Mouse (Mus musculus): ENCODE results near the gene Tuba1a. TPM values are rescaled to one million over a fixed set of nuclear protein-coding genes. Genes with fewer than 3 reads are reported as not detected.
A peak's percentile ranks its signal among the peaks of the same experiment; 100 is the strongest.
"Not testable (repeated sequence)": the region's sequence is repeated elsewhere in the genome, so short reads cannot be mapped to it uniquely, and the experiment has no call there.

The Tuba1a gene
- total RNA-seq, 2 experiments from 2014 or later, result 17.1 to 43.2 TPM

- DNase-seq, result no peak
- intact Hi-C loops (cut with DNase I), result no loop called here
- H3K4me3 ChIP-seq, result peak overlapping the region; percentile 52
- TF ChIP-seq CTCF (IDR thresholded peaks at IDR 0.05), result no peak
- peak overlapping the region; percentile 48 for H3K27ac ChIP-seq
Observed at GRCm38 (mm10) chr15:98968701-98969371, 15.3 kb upstream of the Tuba1a start.

GRCm38 (mm10) chr15:98959531-98959930 is 6.0 kb upstream of the Tuba1a start:
- intact Hi-C loops (cut with DNase I), result no loop called here
- no peak overlapping the region for H3K4me3 ChIP-seq
- TF ChIP-seq CTCF (IDR thresholded peaks at IDR 0.05), result no peak
- DNase-seq, result no peak
- H3K27ac ChIP-seq, result no peak overlapping the region

GRCm38 (mm10) chr15:98958901-98959420 is 5.5 kb upstream of the Tuba1a start:
- intact Hi-C loops (cut with DNase I), result no loop called here
- TF ChIP-seq CTCF (IDR thresholded peaks at IDR 0.05), result no peak
- no peak overlapping the region for H3K4me3 ChIP-seq
- no peak overlapping the region for H3K27ac ChIP-seq
- DNase-seq, result no peak

GRCm38 (mm10) chr15:98957475-98957874 is 4.0 kb upstream of the Tuba1a start:
- intact Hi-C loops (cut with DNase I), result no loop called here
- no peak for TF ChIP-seq CTCF (IDR thresholded peaks at IDR 0.05)
- no peak for DNase-seq
- Histone ChIP-seq H3K4me3 (no peak overlapping the region), H3K27ac (no peak overlapping the region)

- no peak for DNase-seq
- Histone ChIP-seq H3K4me3 (no peak overlapping the region), H3K27ac (no peak overlapping the region)
- TF ChIP-seq CTCF (IDR thresholded peaks at IDR 0.05), result no peak
- intact Hi-C loops (cut with DNase I), result no loop called here
Observed at GRCm38 (mm10) chr15:98956000-98956399, 2.5 kb upstream of the Tuba1a start.

- no peak for TF ChIP-seq CTCF (IDR thresholded peaks at IDR 0.05)
- intact Hi-C loops (cut with DNase I), result no loop called here
- no peak for DNase-seq
- H3K27ac ChIP-seq, result peak overlapping the region; percentile 96; the same call in 1 of the 2 replicates
- H3K4me3 ChIP-seq, result no peak overlapping the region
Observed at GRCm38 (mm10) chr15:98955324-98955723, 1.8 kb upstream of the Tuba1a start.

GRCm38 (mm10) chr15:98954425-98955253 is 1.1 kb upstream of the Tuba1a start:
- Histone ChIP-seq H3K27ac (peak overlapping the region; percentile 96), H3K4me3 (peak overlapping the region; percentile 91)
- no peak for TF ChIP-seq CTCF (IDR thresholded peaks at IDR 0.05)
- no peak for DNase-seq
- intact Hi-C loops (cut with DNase I), result no loop called here

- Histone ChIP-seq H3K27ac (peak overlapping the region; percentile 96), H3K4me3 (peak overlapping the region; percentile 91)
- DNase-seq, result peak; percentile 77
- intact Hi-C loops (cut with DNase I), result loop anchor here (1.0 kb wide), 1 partner anchor 40 kb away; no protein-coding TSS in a partner anchor
- peak; percentile 58 for TF ChIP-seq CTCF (IDR thresholded peaks at IDR 0.05)
Observed at GRCm38 (mm10) chr15:98952751-98953400, 627 bp downstream of the Tuba1a start.

GRCm38 (mm10) chr15:98952063-98952455 is 1.4 kb downstream of the Tuba1a start:
- intact Hi-C loops (cut with DNase I), result no loop called here

GRCm38 (mm10) chr15:98951122-98952062 is 2.1 kb downstream of the Tuba1a start:
- Histone ChIP-seq H3K27ac (peak overlapping the region; percentile 96), H3K4me3 (peak overlapping the region; percentile 91)
- intact Hi-C loops (cut with DNase I); DNase-seq: not testable (repeated sequence)

More at GRCm38 (mm10) chr15:98952063-98952455, 1.4 kb downstream of the Tuba1a start:
- Histone ChIP-seq H3K4me3 (peak overlapping the region; percentile 91), H3K27ac (peak overlapping the region; percentile 96)
- no peak for DNase-seq
- no peak for TF ChIP-seq CTCF (IDR thresholded peaks at IDR 0.05)

- DNase-seq, result no peak
- intact Hi-C loops (cut with DNase I), result no loop called here
- no peak overlapping the region for H3K4me3 ChIP-seq
- TF ChIP-seq CTCF (IDR thresholded peaks at IDR 0.05), result no peak
- no peak overlapping the region for H3K27ac ChIP-seq
Observed at GRCm38 (mm10) chr15:98949607-98949892, 4.0 kb downstream of the Tuba1a start.

Measured in gastrocnemius, adult 2 months (tissue).